ENCODE assay signal across 9 mouse cellular contexts in the genomic region with DNA sequence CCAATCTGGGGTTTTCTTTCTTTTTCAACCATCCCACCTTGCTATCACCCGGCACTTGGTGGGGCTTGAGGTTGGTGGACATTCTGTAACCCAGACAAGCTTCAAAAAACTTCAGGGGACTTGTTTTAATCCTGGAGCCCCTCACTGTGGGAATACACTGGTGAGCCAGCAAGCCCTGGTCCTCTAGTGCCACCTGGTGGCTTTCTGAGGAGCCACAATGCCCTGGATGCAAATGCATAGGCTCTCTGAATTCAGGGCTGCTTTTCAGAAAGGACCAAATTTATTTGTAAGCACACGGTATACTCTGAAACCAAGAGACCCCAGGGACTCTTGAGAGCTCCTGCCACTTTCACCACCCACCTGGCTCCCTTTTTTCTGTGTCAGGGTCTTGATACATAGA. TPM values are rescaled to one million over a fixed set of nuclear protein-coding genes. Genes with fewer than 3 reads are reported as not detected.
DNase-seq lines count a peak whose midpoint lies in the region; ATAC-seq and TF ChIP-seq lines count a peak whose summit lies in the region.
"Had no signal": no experiment of that assay in that cellular context is flagged by ENCODE, and none has a peak within 500 bp of the region (broad histone marks: within the 10 kb centered on the region; RNA-seq: fewer than 3 reads in every experiment).

No protein-coding gene starts in this region.

- no peak for ATAC-seq in intestine, postnatal 0 days
- no peak for ATAC-seq in intestine, embryonic 16.5 days
- peak; percentile 78 for ATAC-seq in erythroblast, adult 5-6 weeks (replicated peaks; ENCODE audit: low FRiP score, poor library complexity, severe bottlenecking)
- ATAC-seq in monocyte, adult 5-6 weeks (replicated peaks; ENCODE audit: insufficient number of reproducible peaks, low FRiP score, low TSS enrichment, poor library complexity, severe bottlenecking), result 0 out of 2 replicates have a peak, but pooled peaks have one; percentile 40
- peak; percentile 53; the same call in 1 of the 2 replicates for ATAC-seq in stomach, embryonic 15.5 days (ENCODE audit: insufficient read depth, low FRiP score, low read depth)

- H3K4me2 ChIP-seq in intestine, postnatal 0 days (replicated peaks; ENCODE audit: low read depth), result no peak overlapping the region
- H3K4me2 ChIP-seq in intestine, embryonic 16.5 days (ENCODE audit: low read depth, low read length), result no peak overlapping the region
- no peak overlapping the region for H3K4me2 ChIP-seq in stomach, embryonic 15.5 days

- H3K9me3 ChIP-seq in intestine, postnatal 0 days (ENCODE audit: control insufficient read depth), result no peaks in the 10 kb centered on the region
- no peaks in the 10 kb centered on the region for H3K9me3 ChIP-seq in intestine, embryonic 16.5 days (ENCODE audit: control insufficient read depth, low read length)
- no peaks in the 10 kb centered on the region for H3K9me3 ChIP-seq in hindbrain, embryonic 10.5 days
- H3K9me3 ChIP-seq in stomach, embryonic 15.5 days, result no peaks in the 10 kb centered on the region

- DNase-seq in adrenal gland, postnatal 14 days, result peak; percentile 76
- peak; percentile 72 for DNase-seq in hindbrain, embryonic 10.5 days (ENCODE audit: low spot score)
- DNase-seq in left cerebral cortex, postnatal 14 days (ENCODE audit: low spot score in 2 of 2), result peak; percentile 78 to 87

- H3K4me1 ChIP-seq in intestine, postnatal 0 days (replicated peaks; ENCODE audit: control insufficient read depth, insufficient read depth, low read length), result no peaks in the 10 kb centered on the region
- no peaks in the 10 kb centered on the region for H3K4me1 ChIP-seq in intestine, embryonic 16.5 days (ENCODE audit: control insufficient read depth, insufficient read depth, low read length)
- H3K4me1 ChIP-seq in hindbrain, embryonic 10.5 days (replicated peaks), result no peaks in the 10 kb centered on the region
- no peaks in the 10 kb centered on the region for H3K4me1 ChIP-seq in stomach, embryonic 15.5 days

- intact Hi-C loops in left cerebral cortex, postnatal 14 days (cut with DNase I), result loop anchor here (5.0 to 10.0 kb wide), 2 partner anchors 95 to 267 kb away; a partner anchor contains a TSS

- 17% methylated on average over 2 of the region's 2 CpGs for WGBS in intestine, postnatal 0 days
- 29% methylated on average over 2 of the region's 2 CpGs for WGBS in intestine, embryonic 16.5 days
- 18% methylated on average over 2 of the region's 2 CpGs for WGBS in hindbrain, embryonic 10.5 days
- 15% methylated on average over 2 of the region's 2 CpGs for WGBS in stomach, embryonic 15.5 days

- peaks cover 33% of the 10 kb centered on the region for H3K36me3 ChIP-seq in intestine, postnatal 0 days (ENCODE audit: control insufficient read depth, insufficient read depth)
- peaks cover 5% of the 10 kb centered on the region for H3K36me3 ChIP-seq in intestine, embryonic 16.5 days (ENCODE audit: control insufficient read depth, insufficient read depth, low read length)
- H3K36me3 ChIP-seq in hindbrain, embryonic 10.5 days, result peaks cover 43% of the 10 kb centered on the region
- H3K36me3 ChIP-seq in stomach, embryonic 15.5 days, result peaks cover 30% of the 10 kb centered on the region

- no peak overlapping the region for H3K4me3 ChIP-seq in intestine, postnatal 0 days (ENCODE audit: low read depth, low read length)
- H3K4me3 ChIP-seq in intestine, embryonic 16.5 days (ENCODE audit: low read length), result no peak overlapping the region
- H3K4me3 ChIP-seq in hindbrain, embryonic 10.5 days, result no peak overlapping the region
- no peak overlapping the region for H3K4me3 ChIP-seq in stomach, embryonic 15.5 days (replicated peaks)

- no peaks in the 10 kb centered on the region for H3K27me3 ChIP-seq in intestine, postnatal 0 days (replicated peaks; ENCODE audit: control insufficient read depth, insufficient read depth, low read length)
- H3K27me3 ChIP-seq in intestine, embryonic 16.5 days (replicated peaks; ENCODE audit: control insufficient read depth, insufficient read depth, low read length), result no peaks in the 10 kb centered on the region
- no peaks in the 10 kb centered on the region for H3K27me3 ChIP-seq in hindbrain, embryonic 10.5 days (ENCODE audit: insufficient read depth, poor library complexity, severe bottlenecking)
- no peaks in the 10 kb centered on the region for H3K27me3 ChIP-seq in stomach, embryonic 15.5 days (replicated peaks)

- H3K9ac ChIP-seq in intestine, postnatal 0 days (ENCODE audit: low read depth, low read length), result no peak overlapping the region
- no peak overlapping the region for H3K9ac ChIP-seq in intestine, embryonic 16.5 days (ENCODE audit: low read depth, low read length)
- no peak overlapping the region for H3K9ac ChIP-seq in stomach, embryonic 15.5 days

- no peak overlapping the region for H3K27ac ChIP-seq in intestine, postnatal 0 days (ENCODE audit: low read depth, low read length)
- H3K27ac ChIP-seq in intestine, embryonic 16.5 days (ENCODE audit: low read length), result no peak overlapping the region
- H3K27ac ChIP-seq in hindbrain, embryonic 10.5 days, result no peak overlapping the region
- no peak overlapping the region for H3K27ac ChIP-seq in stomach, embryonic 15.5 days

- peak; percentile 90 for TF ChIP-seq CTCF in intestine, postnatal 0 days (IDR thresholded peaks at IDR 0.05; ENCODE audit: low read depth)

RNA-seq across cellular contexts. Expression of a gene that starts 17.2 kb away (rescaled TPM):
- polyA plus RNA-seq in intestine, postnatal 0 days (2015; fragmentation: Nextera tagmentation; extraction: Ambion mirVana), result 3.7 and 5.3 TPM in 2 replicates
- 1.0 and 3.8 TPM in 2 replicates for polyA plus RNA-seq in intestine, embryonic 16.5 days (2015; fragmentation: Nextera tagmentation; extraction: Ambion mirVana)
- 9.9 and 10.8 TPM in 2 replicates for total RNA-seq in adrenal gland, postnatal 14 days (2021)
- 3.1 and 6.5 TPM in 2 replicates for total RNA-seq in erythroblast, adult 5-6 weeks (2015; ENCODE audit: low replicate concordance)
- total RNA-seq in erythroblast, adult 5-6 weeks (2017; ENCODE audit: low replicate concordance), result 4.0 and 7.4 TPM in 2 replicates
- 14.7 and 16.4 TPM in 2 replicates for polyA plus RNA-seq in hindbrain, embryonic 10.5 days (2016; fragmentation: Nextera tagmentation; extraction: Ambion mirVana)
- total RNA-seq in left cerebral cortex, postnatal 14 days (2021), result 10 to 100 TPM in 1 of 2 experiments, 1 to 10 TPM in 1; 9.1 to 10.1 TPM
- 22.5 to 30.7 TPM (median 30.6 TPM) in 3 replicates for total RNA-seq in monocyte, adult 5-6 weeks (2017)
- polyA plus RNA-seq in stomach, embryonic 15.5 days (2015; fragmentation: Nextera tagmentation; extraction: Ambion mirVana), result 8.7 and 9.7 TPM in 2 replicates

RNA-seq across cellular contexts. Expression of a gene that starts 23.3 kb away (rescaled TPM):
- polyA plus RNA-seq in intestine, postnatal 0 days (2015; fragmentation: Nextera tagmentation; extraction: Ambion mirVana), result 3.3 and 3.4 TPM in 2 replicates
- polyA plus RNA-seq in intestine, embryonic 16.5 days (2015; fragmentation: Nextera tagmentation; extraction: Ambion mirVana), result 3.5 and 4.0 TPM in 2 replicates
- 11.5 and 16.0 TPM in 2 replicates for total RNA-seq in adrenal gland, postnatal 14 days (2021)
- total RNA-seq in erythroblast, adult 5-6 weeks (2015; ENCODE audit: low replicate concordance), result not detected in 2 replicates
- 0.14 TPM in 1 of 2 replicates, not detected in the other for total RNA-seq in erythroblast, adult 5-6 weeks (2017; ENCODE audit: low replicate concordance)
- 3.0 and 3.5 TPM in 2 replicates for polyA plus RNA-seq in hindbrain, embryonic 10.5 days (2016; fragmentation: Nextera tagmentation; extraction: Ambion mirVana)
- 10 to 100 TPM; 74.2 to 76.5 TPM for total RNA-seq in left cerebral cortex, postnatal 14 days (2021)
- 16.0 to 28.4 TPM (median 16.3 TPM) in 3 replicates for total RNA-seq in monocyte, adult 5-6 weeks (2017)
- polyA plus RNA-seq in stomach, embryonic 15.5 days (2015; fragmentation: Nextera tagmentation; extraction: Ambion mirVana), result 3.8 and 4.2 TPM in 2 replicates

RNA-seq across cellular contexts. Expression of a gene that starts 31.3 kb away (rescaled TPM):
- not detected in 2 replicates for polyA plus RNA-seq in intestine, postnatal 0 days (2015; fragmentation: Nextera tagmentation; extraction: Ambion mirVana)
- polyA plus RNA-seq in intestine, embryonic 16.5 days (2015; fragmentation: Nextera tagmentation; extraction: Ambion mirVana), result not detected in 2 replicates
- 0.26 TPM in 1 of 2 replicates, not detected in the other for total RNA-seq in adrenal gland, postnatal 14 days (2021)
- total RNA-seq in erythroblast, adult 5-6 weeks (2015; ENCODE audit: low replicate concordance), result not detected in 2 replicates
- not detected in 2 replicates for total RNA-seq in erythroblast, adult 5-6 weeks (2017; ENCODE audit: low replicate concordance)
- 0.35 and 1.4 TPM in 2 replicates for polyA plus RNA-seq in hindbrain, embryonic 10.5 days (2016; fragmentation: Nextera tagmentation; extraction: Ambion mirVana)
- total RNA-seq in left cerebral cortex, postnatal 14 days (2021), result 10 to 100 TPM; 89.6 to 100.0 TPM
- not detected in 3 replicates for total RNA-seq in monocyte, adult 5-6 weeks (2017)
- polyA plus RNA-seq in stomach, embryonic 15.5 days (2015; fragmentation: Nextera tagmentation; extraction: Ambion mirVana), result not detected in 2 replicates
- polyA plus RNA-seq: liver, embryonic 16.5 days had no signal

Comparison
In these comparisons a context has a peak if more than half of its experiments do, and no peak if none do; other contexts are left out.
1. ATAC-seq: peak in erythroblast, adult 5-6 weeks (single experiment), monocyte, adult 5-6 weeks (single experiment) and stomach, embryonic 15.5 days (single experiment); none in intestine, postnatal 0 days (single experiment) and intestine, embryonic 16.5 days (single experiment).
2. RNA of a gene that starts 23.3 kb away (total RNA-seq): 74.2 to 76.5 TPM in left cerebral cortex, postnatal 14 days, 16.0 to 28.4 TPM in monocyte, adult 5-6 weeks and 11.5 to 16.0 TPM in adrenal gland, postnatal 14 days; 0.14 TPM in erythroblast, adult 5-6 weeks; every median in the first group is over 10 times any median in the second.
3. RNA of a gene that starts 31.3 kb away (total RNA-seq): 89.6 to 100.0 TPM in left cerebral cortex, postnatal 14 days; 0.26 TPM in adrenal gland, postnatal 14 days, not detected in erythroblast, adult 5-6 weeks and not detected in monocyte, adult 5-6 weeks; every median in the first group is over 10 times any median in the second.
4. Peak in every context shown above with its lines, with median percentiles within 50 percentile points of each other: DNase-seq.